Mouse (Mus musculus) neural tube, embryonic 15.5 days (tissue): ENCODE data around the gene Vps11. TPM values are rescaled to one million over a fixed set of nuclear protein-coding genes. Genes with fewer than 3 reads are reported as not detected.
A peak's percentile ranks its signal among the peaks of the same experiment; 100 is the strongest.
"Not testable (repeated sequence)": the region's sequence is repeated elsewhere in the genome, so short reads cannot be mapped to it uniquely, and the experiment has no call there.

Experiments
- ATAC-seq: fragments of 200-750 bp; cut with Nextera tagmentation; 2 replicates; pipeline ENCODE4 v1.8.0; 2017; ENCODE audit warnings: mild to moderate bottlenecking, moderate TSS enrichment, moderate library complexity; ENCODE audit not compliant: low FRiP score
- H3K27ac ChIP-seq: fragments of 300-500 bp; sonication (generic); replicated peaks from 2 replicates; pipeline ENCODE4 v1.5.1; 2015; ENCODE audit warnings: mild to moderate bottlenecking, inconsistent platforms
- H3K27me3 ChIP-seq: fragments of 300-500 bp; sonication (generic); replicated peaks from 2 replicates; pipeline ENCODE4 v1.6.1; 2015; ENCODE audit warnings: inconsistent platforms
- H3K36me3 ChIP-seq: fragments of 300-500 bp; sonication (generic); 2 replicates; pipeline ENCODE4 v1.6.1; 2015; ENCODE audit warnings: inconsistent platforms
- H3K4me1 ChIP-seq: fragments of 300-500 bp; sonication (generic); 2 replicates; pipeline ENCODE4 v1.6.1; 2015; ENCODE audit warnings: inconsistent platforms
- H3K4me2 ChIP-seq: fragments of 300-500 bp; sonication (generic); 2 replicates; pipeline ENCODE4 v1.6.1; 2015; ENCODE audit warnings: inconsistent platforms, mild to moderate bottlenecking, moderate library complexity
- H3K4me3 ChIP-seq: fragments of 300-500 bp; sonication (generic); replicated peaks from 2 replicates; pipeline ENCODE4 v1.5.1; 2015; ENCODE audit warnings: mild to moderate bottlenecking, inconsistent platforms
- H3K9ac ChIP-seq: fragments of 300-500 bp; sonication (generic); replicated peaks from 2 replicates; pipeline ENCODE4 v1.6.1; 2015; ENCODE audit warnings: mild to moderate bottlenecking, inconsistent platforms
- H3K9me3 ChIP-seq: fragments of 300-500 bp; sonication (generic); replicated peaks from 2 replicates; pipeline ENCODE4 v1.6.1; 2016; ENCODE audit warnings: inconsistent platforms
- WGBS: fragments of 180-500 bp; shearing (Covaris S2); methylation state at CpG from one replicate; pipeline ENCODE4 v1.1.7; 2015; ENCODE audit warnings: mixed read lengths; 5-methylcytosine and 5-hydroxymethylcytosine counted together
- microRNA-seq: library from miRNA; unstranded; fragments of <30 nt; microRNA quantifications from one replicate; pipeline ENCODE4, GENCODE M21; 2017
- polyA plus RNA-seq: library from polyadenylated mRNA; unstranded; fragments of >200 nt; fragmentation: Nextera tagmentation; extraction: Ambion mirVana; gene quantifications from 2 replicates; pipeline ENCODE4 v1.2.1, GENCODE M21; 2015

Vps11 gene
- polyA plus RNA-seq, 1 experiment from 2014 or later: 40.8 TPM

DNA sequence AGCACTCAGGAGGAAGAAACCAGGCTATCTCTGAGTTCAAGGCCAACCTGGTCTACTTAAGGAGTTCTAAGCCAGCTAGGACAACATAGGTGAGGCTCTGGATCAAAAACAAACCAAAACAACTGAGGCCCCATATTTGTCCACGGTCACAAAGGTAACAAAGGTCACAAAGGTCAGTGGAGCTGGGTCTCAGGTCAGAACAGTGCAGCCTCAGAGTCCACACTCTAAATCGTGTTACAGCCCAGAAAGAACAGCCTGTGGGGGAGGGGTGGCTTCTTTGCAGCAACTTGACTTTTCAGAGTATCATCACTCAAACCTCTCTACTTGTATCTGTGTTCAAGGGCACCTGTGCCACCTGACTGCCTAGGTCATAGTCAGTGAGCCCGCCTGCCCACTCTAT, 51.7 kb downstream of the Vps11 start:
- ATAC-seq: no peak

GRCm38 (mm10) chr9:44307248-44307647, 54.2 kb downstream of the Vps11 start:
- Histone ChIP-seq H3K4me2 (no peak overlapping the region), H3K36me3 (peaks cover 13% of the 10 kb centered on the region), H3K4me3 (no peak overlapping the region), H3K4me1 (peaks cover 20% of the 10 kb centered on the region), H3K27me3 (no peaks in the 10 kb centered on the region), H3K9ac (no peak overlapping the region), H3K27ac (no peak overlapping the region), H3K9me3 (no peaks in the 10 kb centered on the region)
- no peak for ATAC-seq
- 81% methylated on average over 2 of the region's 2 CpGs for WGBS

More for the DNA sequence above, 51.7 kb downstream of the Vps11 start:
- Histone ChIP-seq H3K9me3 (no peaks in the 10 kb centered on the region), H3K9ac (no peak overlapping the region), H3K36me3 (peaks cover 31% of the 10 kb centered on the region), H3K4me2 (no peak overlapping the region), H3K4me1 (peaks cover 4% of the 10 kb centered on the region), H3K27ac (no peak overlapping the region), H3K27me3 (no peaks in the 10 kb centered on the region), H3K4me3 (no peak overlapping the region)
- WGBS: 65% methylated on average over 3 of the region's 3 CpGs

GRCm38 (mm10) chr9:44306532-44306931, 54.9 kb downstream of the Vps11 start:
- ATAC-seq: no peak
- H3K4me2 ChIP-seq: no peak overlapping the region
- 88% methylated on average over 6 of the region's 6 CpGs for WGBS

GRCm38 (mm10) chr9:44305466-44306079, 55.9 kb downstream of the Vps11 start, which contains the start of gene Hinfp:
Hinfp (minus strand) TSS chr9:44305671.
- H3K4me1 ChIP-seq: peaks cover 21% of the 10 kb centered on the region
- H3K4me3 ChIP-seq: peak within 1 kb of the TSS; percentile 100
- H3K36me3 ChIP-seq: peaks cover 23% of the 10 kb centered on the region
- H3K27ac ChIP-seq: peak within 1 kb of the TSS; percentile 91
- no peaks in the 10 kb centered on the region for H3K9me3 ChIP-seq
- peak; percentile 99 for ATAC-seq
- H3K27me3 ChIP-seq: no peaks in the 10 kb centered on the region
- peak within 1 kb of the TSS; percentile 99 for H3K9ac ChIP-seq
- peak within 1 kb of the TSS; percentile 74 for H3K4me2 ChIP-seq
- 0% methylated on average over 54 of the region's 54 CpGs for WGBS

More at GRCm38 (mm10) chr9:44306532-44306931, 54.9 kb downstream of the Vps11 start:
- Histone ChIP-seq H3K4me3 (no peak overlapping the region), H3K9me3 (no peaks in the 10 kb centered on the region), H3K27ac (no peak overlapping the region), H3K36me3 (peaks cover 21% of the 10 kb centered on the region), H3K9ac (no peak overlapping the region), H3K4me1 (peaks cover 21% of the 10 kb centered on the region), H3K27me3 (no peaks in the 10 kb centered on the region)

DNA sequence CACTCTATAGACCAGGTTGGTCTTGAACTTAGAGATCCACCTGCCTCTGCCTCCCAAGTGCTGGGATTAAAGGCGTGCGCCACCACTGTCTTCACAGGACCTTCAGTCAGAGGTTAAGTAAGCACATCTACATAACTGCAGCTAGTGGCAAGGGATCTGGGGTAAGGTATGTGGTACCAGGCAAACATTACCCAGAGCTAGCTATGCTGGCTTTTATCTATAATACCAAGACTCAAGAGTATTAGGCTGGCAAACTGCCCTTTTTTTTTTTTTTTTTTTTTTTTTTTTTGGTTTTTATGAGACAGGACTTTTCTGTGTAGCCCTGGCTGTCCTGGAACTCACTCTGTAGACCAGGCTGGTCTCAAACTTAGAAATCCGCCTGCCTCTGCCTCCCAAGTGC, 61.5 kb downstream of the Vps11 start:
- H3K4me2 ChIP-seq, H3K9ac ChIP-seq, ATAC-seq, H3K4me3 ChIP-seq, H3K9me3 ChIP-seq, H3K27ac ChIP-seq, H3K27me3 ChIP-seq: not testable (repeated sequence)
- Histone ChIP-seq H3K36me3 (peaks cover 65% of the 10 kb centered on the region), H3K4me1 (peaks cover 19% of the 10 kb centered on the region)
- WGBS: 96% methylated on average over 3 of the region's 3 CpGs

Small RNA genes within 50 kb of the gene (microRNA-seq; reads per million reads assigned to microRNA genes)
- gene Gm44335 (not detected), gene Mir7085 (not detected)

Other genes starting within 250 kb of the Vps11 start
- gene Gm49380, start 248.2 kb downstream of the Vps11 start, polyA plus RNA-seq: 0.15 and 0.58 TPM in 2 replicates
- 33.7 and 42.5 TPM in 2 replicates for gene Rnf26, start 248.2 kb downstream of the Vps11 start, polyA plus RNA-seq
- 17.3 and 22.6 TPM in 2 replicates for gene Mcam, start 227.2 kb downstream of the Vps11 start, polyA plus RNA-seq
- 18.2 and 20.2 TPM in 2 replicates for gene Cbl, start 127.6 kb downstream of the Vps11 start, polyA plus RNA-seq
- not detected in 2 replicates for gene Ccdc153, start 121.0 kb downstream of the Vps11 start, polyA plus RNA-seq
- 0.61 and 0.65 TPM in 2 replicates for gene Pdzd3, start 110.2 kb downstream of the Vps11 start, polyA plus RNA-seq
- gene Nlrx1, start 93.1 kb downstream of the Vps11 start, polyA plus RNA-seq: 4.5 and 5.3 TPM in 2 replicates
- 26.8 and 30.3 TPM in 2 replicates for gene Abcg4, start 73.1 kb downstream of the Vps11 start, polyA plus RNA-seq
- gene Hinfp, start 56.0 kb downstream of the Vps11 start, polyA plus RNA-seq: 28.0 and 28.2 TPM in 2 replicates
- 21.7 and 24.3 TPM in 2 replicates for gene C2cd2l, start 41.4 kb downstream of the Vps11 start, polyA plus RNA-seq
- gene Dpagt1, start 35.7 kb downstream of the Vps11 start, polyA plus RNA-seq: 30.5 and 34.0 TPM in 2 replicates
- 108 and 149 TPM in 2 replicates for gene H2afx, start 27.0 kb downstream of the Vps11 start, polyA plus RNA-seq
- gene Hmbs, start 17.4 kb downstream of the Vps11 start, polyA plus RNA-seq: 58.3 and 62.5 TPM in 2 replicates
- 26.5 and 30.8 TPM in 2 replicates for gene Hyou1, start 17.8 kb upstream of the Vps11 start, polyA plus RNA-seq
- 61.3 and 69.8 TPM in 2 replicates for gene Slc37a4, start 35.2 kb upstream of the Vps11 start, polyA plus RNA-seq
- gene Rps25, start 45.5 kb upstream of the Vps11 start, polyA plus RNA-seq: 1,003 and 1,094 TPM in 2 replicates
- gene Trappc4, start 45.9 kb upstream of the Vps11 start, polyA plus RNA-seq: 261 and 302 TPM in 2 replicates
- gene Ccdc84, start 56.9 kb upstream of the Vps11 start, polyA plus RNA-seq: 32.4 and 36.4 TPM in 2 replicates
- gene Foxr1, start 79.5 kb upstream of the Vps11 start, polyA plus RNA-seq: 0.09 TPM in 1 of 2 replicates, not detected in the other
- 0.73 TPM in 1 of 2 replicates, not detected in the other for gene Upk2, start 93.3 kb upstream of the Vps11 start, polyA plus RNA-seq
- 9.7 and 11.5 TPM in 2 replicates for gene Bcl9l, start 121.2 kb upstream of the Vps11 start, polyA plus RNA-seq
- 0.26 TPM in 1 of 2 replicates, not detected in the other for gene Cxcr5, start 200.2 kb upstream of the Vps11 start, polyA plus RNA-seq
- 15.1 and 16.8 TPM in 2 replicates for gene Ddx6, start 243.2 kb upstream of the Vps11 start, polyA plus RNA-seq